ENCODE assay signal across 8 mouse cellular contexts in the genomic region with DNA sequence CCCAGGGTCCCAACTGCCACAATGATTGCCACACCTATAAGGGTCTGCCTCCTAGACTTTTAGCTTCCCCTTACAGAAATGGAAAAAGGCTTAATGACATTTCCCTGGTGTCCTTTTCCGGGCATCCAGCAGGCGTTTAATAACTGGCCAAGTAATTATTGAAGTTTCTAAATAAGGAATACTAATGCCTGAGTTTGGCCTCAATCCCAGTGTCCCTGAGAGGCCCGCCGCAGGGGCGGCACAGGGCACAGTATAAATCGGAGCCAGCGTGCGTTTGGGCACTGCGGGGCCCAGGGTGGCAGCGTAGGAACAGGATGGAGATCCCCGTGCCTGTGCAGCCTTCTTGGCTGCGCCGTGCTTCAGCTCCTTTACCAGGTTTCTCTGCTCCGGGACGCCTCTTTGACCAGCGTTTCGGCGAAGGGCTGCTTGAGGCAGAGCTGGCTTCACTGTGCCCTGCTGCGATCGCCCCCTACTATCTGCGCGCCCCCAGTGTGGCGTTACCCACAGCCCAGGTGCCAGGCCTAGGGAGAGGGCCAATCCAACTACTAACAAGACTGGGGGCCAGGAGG. TPM values are rescaled to one million over a fixed set of nuclear protein-coding genes. Genes with fewer than 3 reads are reported as not detected.
A peak's percentile ranks its signal among the peaks of the same experiment; 100 is the strongest.
DNase-seq lines count a peak whose midpoint lies in the region; ATAC-seq and TF ChIP-seq lines count a peak whose summit lies in the region.

No protein-coding gene starts in this region.

- no peaks in the 10 kb centered on the region for H3K27me3 ChIP-seq in MEL (ENCODE audit: control insufficient read depth in 1 of 2, insufficient read depth in 2 of 2, low read length in 2 of 2)
- no peaks in the 10 kb centered on the region for H3K27me3 ChIP-seq in forebrain, embryonic 13.5 days
- no peaks in the 10 kb centered on the region for H3K27me3 ChIP-seq in limb, embryonic 11.5 days (ENCODE audit: control insufficient read depth, insufficient read depth, low read length)
- peaks cover 10% of the 10 kb centered on the region; the same call in 1 of the 2 replicates for H3K27me3 ChIP-seq in midbrain, embryonic 12.5 days

- H3K79me2 ChIP-seq in MEL (ENCODE audit: control insufficient read depth, insufficient read depth, low read length, poor library complexity), result peaks cover 2% of the 10 kb centered on the region; the same call in 1 of the 2 replicates

- TF ChIP-seq POLR2A in MEL (IDR thresholded peaks at IDR 0.05; ENCODE audit: control insufficient read depth in 1 of 2, insufficient read depth in 1 of 2, low read depth in 1 of 2, low read length in 2 of 2, poor library complexity in 1 of 2), result no peak; a peak in 2 of 4 replicates
- TF ChIP-seq POLR2A in bone marrow, adult 2 months (IDR thresholded peaks at IDR 0.05; ENCODE audit: borderline replicate concordance, control insufficient read depth, low read depth, low read length), result no peak

- no peak for ATAC-seq in forebrain, embryonic 13.5 days
- ATAC-seq in limb, embryonic 11.5 days (ENCODE audit: insufficient number of reproducible peaks, low FRiP score, low TSS enrichment, low read depth), result no peak
- no peak for ATAC-seq in midbrain, embryonic 12.5 days (ENCODE audit: low FRiP score, low read depth)

- intact Hi-C loops in heart, postnatal 36 days (cut with DNase I), result loop anchor here (5.0 kb wide), 2 partner anchors 34 to 1036 kb away; partner anchors contain the start of genes Kmt2b and Sipa1l3

- TF ChIP-seq CTCF in MEL (IDR thresholded peaks at IDR 0.05 in 2 of 3, conservative IDR thresholded peaks at IDR 0.05 in 1 of 3; ENCODE audit: control insufficient read depth in 1 of 3, insufficient read depth in 1 of 3, low read depth in 2 of 3, low read length in 3 of 3, poor library complexity in 1 of 3, severe bottlenecking in 1 of 3), result no peak
- TF ChIP-seq CTCF in bone marrow, adult 2 months (IDR thresholded peaks at IDR 0.05; ENCODE audit: control insufficient read depth, insufficient read depth, low read length), result no peak

- peak overlapping the region; percentile 84 for H3K9ac ChIP-seq in MEL (ENCODE audit: control insufficient read depth, low read depth, low read length, poor library complexity, severe bottlenecking)
- peak overlapping the region; percentile 73 for H3K9ac ChIP-seq in forebrain, embryonic 13.5 days
- H3K9ac ChIP-seq in limb, embryonic 11.5 days (ENCODE audit: low read length), result peak overlapping the region; percentile 64
- peak overlapping the region; percentile 51 for H3K9ac ChIP-seq in midbrain, embryonic 12.5 days (replicated peaks)

- no peak for DNase-seq in MEL (ENCODE audit: low read depth, low spot score)
- DNase-seq in heart, postnatal 36 days, result peak; percentile 65 to 75
- DNase-seq in limb, embryonic 11.5 days (ENCODE audit: low spot score), result peak; percentile 40
- DNase-seq in thymus, postnatal 36 days, result peak; percentile 34 to 53
- DNase-seq in layer of hippocampus, postnatal 25 days (ENCODE audit: extremely low spot score in 1 of 2, low spot score in 1 of 2), result no peak

- H3K4me2 ChIP-seq in forebrain, embryonic 13.5 days, result peak overlapping the region; percentile 84
- peak overlapping the region; percentile 82 for H3K4me2 ChIP-seq in limb, embryonic 11.5 days (ENCODE audit: low read depth, severe bottlenecking)
- H3K4me2 ChIP-seq in midbrain, embryonic 12.5 days (replicated peaks), result peak overlapping the region; percentile 89

- H3K36me3 ChIP-seq in MEL (ENCODE audit: control insufficient read depth in 1 of 2, insufficient read depth in 2 of 2, low read length in 2 of 2), result peaks cover 0 to 5% of the 10 kb centered on the region in 2 experiments; a peak in 2 of 4 replicates
- peaks cover 51% of the 10 kb centered on the region for H3K36me3 ChIP-seq in forebrain, embryonic 13.5 days (ENCODE audit: poor library complexity, severe bottlenecking)
- H3K36me3 ChIP-seq in limb, embryonic 11.5 days (ENCODE audit: control insufficient read depth, insufficient read depth, low read length), result peaks cover 11% of the 10 kb centered on the region; the same call in 1 of the 2 replicates
- peaks cover 45% of the 10 kb centered on the region for H3K36me3 ChIP-seq in midbrain, embryonic 12.5 days

- peak in 1 of 2 experiments; percentile 14; a peak in 1 of 4 replicates for TF ChIP-seq EP300 in MEL (IDR thresholded peaks at IDR 0.05; ENCODE audit: low read depth in 1 of 2, low read length in 2 of 2)

- WGBS in bone marrow, adult 2 months, result 3% methylated on average over 23 of the region's 23 CpGs
- 8% methylated on average over 23 of the region's 23 CpGs for whole genome bisulfite sequencing in forebrain, embryonic 13.5 days
- 12% methylated on average over 23 of the region's 23 CpGs for WGBS in limb, embryonic 11.5 days
- 9% methylated on average over 23 of the region's 23 CpGs for WGBS in midbrain, embryonic 12.5 days

- peak overlapping the region; percentile 89 for H3K27ac ChIP-seq in MEL (ENCODE audit: control insufficient read depth, low read depth, low read length)
- H3K27ac ChIP-seq in bone marrow, adult 2 months (ENCODE audit: control insufficient read depth, insufficient read depth, low read depth, low read length, poor library complexity), result peak overlapping the region; percentile 80
- H3K27ac ChIP-seq in forebrain, embryonic 13.5 days, result peak overlapping the region; percentile 77
- peak overlapping the region; percentile 78; the same call in 1 of the 2 replicates for H3K27ac ChIP-seq in limb, embryonic 11.5 days (replicated peaks; ENCODE audit: low read depth, low read length)
- H3K27ac ChIP-seq in midbrain, embryonic 12.5 days (replicated peaks), result peak overlapping the region; percentile 66; the same call in 1 of the 2 replicates

- H3K9me3 ChIP-seq in MEL (replicated peaks; ENCODE audit: insufficient read depth, low read length), result no peaks in the 10 kb centered on the region
- H3K9me3 ChIP-seq in forebrain, embryonic 13.5 days (replicated peaks), result no peaks in the 10 kb centered on the region
- H3K9me3 ChIP-seq in limb, embryonic 11.5 days (ENCODE audit: control insufficient read depth, low read length), result no peaks in the 10 kb centered on the region
- H3K9me3 ChIP-seq in midbrain, embryonic 12.5 days, result no peaks in the 10 kb centered on the region

- peak overlapping the region; percentile 64 to 78 for H3K4me3 ChIP-seq in MEL (ENCODE audit: control insufficient read depth in 1 of 2, insufficient read depth in 1 of 2, low read depth in 2 of 2, low read length in 2 of 2)
- peak overlapping the region; percentile 69 for H3K4me3 ChIP-seq in bone marrow, adult 2 months (replicated peaks; ENCODE audit: control insufficient read depth, low read depth, low read length)
- H3K4me3 ChIP-seq in forebrain, embryonic 13.5 days, result peak overlapping the region; percentile 60
- peak overlapping the region; percentile 55 for H3K4me3 ChIP-seq in limb, embryonic 11.5 days (ENCODE audit: low read depth, low read length)
- peak overlapping the region; percentile 70 for H3K4me3 ChIP-seq in midbrain, embryonic 12.5 days

- TF ChIP-seq RAD21 in MEL (IDR thresholded peaks at IDR 0.05; ENCODE audit: low read depth, low read length), result no peak

- H3K4me1 ChIP-seq in MEL (ENCODE audit: control insufficient read depth in 1 of 2, insufficient read depth in 2 of 2, low read length in 2 of 2), result peaks cover 0 to 5% of the 10 kb centered on the region in 2 experiments; a peak in 1 of 4 replicates
- no peaks in the 10 kb centered on the region; the same call in 1 of the 2 replicates for H3K4me1 ChIP-seq in bone marrow, adult 2 months (ENCODE audit: control insufficient read depth, insufficient read depth, low read length)
- peaks cover 23% of the 10 kb centered on the region for H3K4me1 ChIP-seq in forebrain, embryonic 13.5 days
- H3K4me1 ChIP-seq in limb, embryonic 11.5 days (ENCODE audit: control insufficient read depth, insufficient read depth, low read length), result peaks cover 8% of the 10 kb centered on the region; the same call in 1 of the 2 replicates
- peaks cover 19% of the 10 kb centered on the region for H3K4me1 ChIP-seq in midbrain, embryonic 12.5 days

RNA-seq across cellular contexts. Expression of gene Proser3, which starts 1.0 kb away (rescaled TPM):
- total RNA-seq in MEL (2012; rRNA removed), result 2.3 and 2.4 TPM in 2 replicates
- 1 to 10 TPM in 1 of 2 experiments, not detected in 1; 8.9 TPM for polyA plus RNA-seq in MEL (2012; ENCODE audit: insufficient read depth in 1 of 2, insufficient read length in 2 of 2, low read depth in 1 of 2, low replicate concordance in 2 of 2, missing spikeins in 1 of 2)
- polyA plus RNA-seq in bone marrow, adult 2 months (2011; ENCODE audit: insufficient read depth, insufficient read length, low replicate concordance, missing spikeins), result 4.2 and 12.8 TPM in 2 replicates
- 14.8 and 17.5 TPM in 2 replicates for polyA plus RNA-seq in forebrain, embryonic 13.5 days (2015; fragmentation: Nextera tagmentation; extraction: Ambion mirVana)
- total RNA-seq in heart, postnatal 36 days (2021), result 1 to 10 TPM; 3.3 to 5.4 TPM
- polyA plus RNA-seq in limb, embryonic 11.5 days (2014; fragmentation: Nextera tagmentation; extraction: Ambion mirVana), result 20.0 and 21.9 TPM in 2 replicates
- polyA plus RNA-seq in midbrain, embryonic 12.5 days (2016; fragmentation: Nextera tagmentation; extraction: Ambion mirVana), result 15.1 TPM in 2 replicates
- 1 to 10 TPM; 3.5 to 3.6 TPM for total RNA-seq in layer of hippocampus, postnatal 25 days (2021)

RNA-seq across cellular contexts. Expression of gene Hspb6, which starts 1.1 kb away (rescaled TPM):
- total RNA-seq in MEL (2012; rRNA removed), result 1.2 and 1.5 TPM in 2 replicates
- 10 to 100 TPM in 1 of 2 experiments, not detected in 1; 12.4 TPM for polyA plus RNA-seq in MEL (2012; ENCODE audit: insufficient read depth in 1 of 2, insufficient read length in 2 of 2, low read depth in 1 of 2, low replicate concordance in 2 of 2, missing spikeins in 1 of 2)
- polyA plus RNA-seq in bone marrow, adult 2 months (2011; ENCODE audit: insufficient read depth, insufficient read length, low replicate concordance, missing spikeins), result 13.1 and 19.0 TPM in 2 replicates
- 11.0 and 12.1 TPM in 2 replicates for polyA plus RNA-seq in forebrain, embryonic 13.5 days (2015; fragmentation: Nextera tagmentation; extraction: Ambion mirVana)
- 100 to 1,000 TPM; 749 to 757 TPM for total RNA-seq in heart, postnatal 36 days (2021)
- 6.1 and 6.9 TPM in 2 replicates for polyA plus RNA-seq in limb, embryonic 11.5 days (2014; fragmentation: Nextera tagmentation; extraction: Ambion mirVana)
- 5.8 and 6.2 TPM in 2 replicates for polyA plus RNA-seq in midbrain, embryonic 12.5 days (2016; fragmentation: Nextera tagmentation; extraction: Ambion mirVana)
- 1 to 10 TPM; 3.4 to 4.3 TPM for total RNA-seq in layer of hippocampus, postnatal 25 days (2021)

RNA-seq across cellular contexts. Expression of gene Lin37, which starts 6.5 kb away (rescaled TPM):
- total RNA-seq in MEL (2012; rRNA removed), result 10.9 and 12.0 TPM in 2 replicates
- 10 to 100 TPM in 1 of 2 experiments, not detected in 1; 49.8 TPM for polyA plus RNA-seq in MEL (2012; ENCODE audit: insufficient read depth in 1 of 2, insufficient read length in 2 of 2, low read depth in 1 of 2, low replicate concordance in 2 of 2, missing spikeins in 1 of 2)
- 22.2 and 47.7 TPM in 2 replicates for polyA plus RNA-seq in bone marrow, adult 2 months (2011; ENCODE audit: insufficient read depth, insufficient read length, low replicate concordance, missing spikeins)
- polyA plus RNA-seq in forebrain, embryonic 13.5 days (2015; fragmentation: Nextera tagmentation; extraction: Ambion mirVana), result 53.0 and 65.1 TPM in 2 replicates
- total RNA-seq in heart, postnatal 36 days (2021), result 10 to 100 TPM; 13.4 to 16.0 TPM
- 40.6 and 46.9 TPM in 2 replicates for polyA plus RNA-seq in limb, embryonic 11.5 days (2014; fragmentation: Nextera tagmentation; extraction: Ambion mirVana)
- 53.0 and 54.9 TPM in 2 replicates for polyA plus RNA-seq in midbrain, embryonic 12.5 days (2016; fragmentation: Nextera tagmentation; extraction: Ambion mirVana)
- total RNA-seq in layer of hippocampus, postnatal 25 days (2021), result 10 to 100 TPM; 36.8 to 44.9 TPM

RNA-seq across cellular contexts. Expression of gene U2af1l4, which starts 10.0 kb away (rescaled TPM):
- 67.2 and 74.2 TPM in 2 replicates for total RNA-seq in MEL (2012; rRNA removed)
- 10 to 100 TPM in 1 of 2 experiments, not detected in 1; 72.5 TPM for polyA plus RNA-seq in MEL (2012; ENCODE audit: insufficient read depth in 1 of 2, insufficient read length in 2 of 2, low read depth in 1 of 2, low replicate concordance in 2 of 2, missing spikeins in 1 of 2)
- polyA plus RNA-seq in bone marrow, adult 2 months (2011; ENCODE audit: insufficient read depth, insufficient read length, low replicate concordance, missing spikeins), result 28.8 and 71.1 TPM in 2 replicates
- 114 and 122 TPM in 2 replicates for polyA plus RNA-seq in forebrain, embryonic 13.5 days (2015; fragmentation: Nextera tagmentation; extraction: Ambion mirVana)
- total RNA-seq in heart, postnatal 36 days (2021), result 10 to 100 TPM; 62.9 to 63.4 TPM
- polyA plus RNA-seq in limb, embryonic 11.5 days (2014; fragmentation: Nextera tagmentation; extraction: Ambion mirVana), result 91.9 and 100 TPM in 2 replicates
- polyA plus RNA-seq in midbrain, embryonic 12.5 days (2016; fragmentation: Nextera tagmentation; extraction: Ambion mirVana), result 83.1 and 88.4 TPM in 2 replicates
- 10 to 100 TPM; 69.8 to 72.5 TPM for total RNA-seq in layer of hippocampus, postnatal 25 days (2021)

RNA-seq across cellular contexts. Expression of gene Gm49396, which starts 10.0 kb away (rescaled TPM):
- 1.4 and 1.9 TPM in 2 replicates for total RNA-seq in MEL (2012; rRNA removed)
- polyA plus RNA-seq in MEL (2012; ENCODE audit: insufficient read depth in 1 of 2, insufficient read length in 2 of 2, low read depth in 1 of 2, low replicate concordance in 2 of 2, missing spikeins in 1 of 2), result 1 to 10 TPM in 1 of 2 experiments, not detected in 1; 4.2 TPM
- 7.6 and 11.0 TPM in 2 replicates for polyA plus RNA-seq in bone marrow, adult 2 months (2011; ENCODE audit: insufficient read depth, insufficient read length, low replicate concordance, missing spikeins)
- 20.2 and 22.5 TPM in 2 replicates for polyA plus RNA-seq in forebrain, embryonic 13.5 days (2015; fragmentation: Nextera tagmentation; extraction: Ambion mirVana)
- 1 to 10 TPM; 1.4 to 1.6 TPM for total RNA-seq in heart, postnatal 36 days (2021)
- 6.0 and 6.8 TPM in 2 replicates for polyA plus RNA-seq in limb, embryonic 11.5 days (2014; fragmentation: Nextera tagmentation; extraction: Ambion mirVana)
- polyA plus RNA-seq in midbrain, embryonic 12.5 days (2016; fragmentation: Nextera tagmentation; extraction: Ambion mirVana), result 21.8 and 23.5 TPM in 2 replicates
- total RNA-seq in layer of hippocampus, postnatal 25 days (2021), result 1 to 10 TPM; 6.8 to 8.8 TPM

Comparison
In these comparisons a context has a peak if more than half of its experiments do, and no peak if none do; other contexts are left out.
1. DNase-seq: peak in heart, postnatal 36 days (2 of 2), limb, embryonic 11.5 days (single experiment) and thymus, postnatal 36 days (2 of 2); none in MEL (single experiment) and layer of hippocampus, postnatal 25 days (0 of 2).
2. Peak in every context shown above with its lines, with median percentiles within 50 percentile points of each other: H3K27ac ChIP-seq, H3K4me3 ChIP-seq, H3K9ac ChIP-seq and H3K4me2 ChIP-seq.